Mouse (Mus musculus) intestine, embryonic 16.5 days (tissue): ENCODE measurements around the gene Pcbp3. TPM values are rescaled to one million over a fixed set of nuclear protein-coding genes. Genes with fewer than 3 reads are reported as not detected.
A peak's percentile ranks its signal among the peaks of the same experiment; 100 is the strongest.
"Not testable (repeated sequence)": the region's sequence is repeated elsewhere in the genome, so short reads cannot be mapped to it uniquely, and the experiment has no call there.

ENCODE experiments used
- ATAC-seq: fragments of 200-750 bp; cut with Nextera tagmentation; 2 replicates; pipeline ENCODE4 v1.8.0; 2017; ENCODE audit warnings: moderate TSS enrichment, moderate library complexity
- H3K27ac ChIP-seq: fragments of 300-500 bp; sonication (generic); 2 replicates; pipeline ENCODE4 v1.5.1; 2014; ENCODE audit warnings: mild to moderate bottlenecking, low read length
- H3K27me3 ChIP-seq: fragments of 300-500 bp; sonication (generic); replicated peaks from 2 replicates; pipeline ENCODE4 v1.6.1; 2014; ENCODE audit warnings: low read length, control low read depth, mixed read lengths; ENCODE audit not compliant: control insufficient read depth, insufficient read depth
- H3K36me3 ChIP-seq: fragments of 300-500 bp; sonication (generic); 2 replicates; pipeline ENCODE4 v1.6.1; 2014; ENCODE audit warnings: low read length, control low read depth; ENCODE audit not compliant: control insufficient read depth, insufficient read depth
- H3K4me1 ChIP-seq: fragments of 300-500 bp; sonication (generic); 2 replicates; pipeline ENCODE4 v1.6.1; 2014; ENCODE audit warnings: low read length, control low read depth, mixed read lengths; ENCODE audit not compliant: control insufficient read depth, insufficient read depth
- H3K4me2 ChIP-seq: fragments of 300-500 bp; sonication (generic); 2 replicates; pipeline ENCODE4 v1.6.1; 2014; ENCODE audit warnings: low read depth, low read length, control low read depth
- H3K4me3 ChIP-seq: fragments of 300-500 bp; sonication (generic); 2 replicates; pipeline ENCODE4 v1.5.1; 2014; ENCODE audit warnings: mild to moderate bottlenecking, low read length
- H3K9ac ChIP-seq: fragments of 300-500 bp; sonication (generic); 2 replicates; pipeline ENCODE4 v1.6.1; 2014; ENCODE audit warnings: low read depth, low read length
- H3K9me3 ChIP-seq: fragments of 300-500 bp; sonication (generic); 2 replicates; pipeline ENCODE4 v1.6.1; 2016; ENCODE audit warnings: low read length, control low read depth; ENCODE audit not compliant: control insufficient read depth
- WGBS: fragments of 180-500 bp; shearing (Covaris S2); extraction: QIAGEN DNeasy Blood & Tissue Kit; methylation state at CpG from one replicate; pipeline ENCODE4 v1.1.7; 2014; 5-methylcytosine and 5-hydroxymethylcytosine counted together
- polyA plus RNA-seq: library from polyadenylated mRNA; unstranded; fragments of >200 nt; fragmentation: Nextera tagmentation; extraction: Ambion mirVana; gene quantifications from 2 replicates; pipeline ENCODE4 v1.2.1, GENCODE M21; 2015

Pcbp3 gene
- polyA plus RNA-seq, 1 experiment from 2014 or later = 44.1 TPM

GRCm38 (mm10) chr10:76766196-76766595 is 195.5 kb downstream of the Pcbp3 start:
- H3K36me3 ChIP-seq = no peaks in the 10 kb centered on the region
- 77% methylated on average over 1 of the region's 1 CpGs for WGBS
- H3K9ac ChIP-seq = no peak overlapping the region
- no peak overlapping the region for H3K27ac ChIP-seq
- ATAC-seq = no peak
- H3K4me2 ChIP-seq = no peak overlapping the region
- H3K27me3 ChIP-seq = no peaks in the 10 kb centered on the region
- no peaks in the 10 kb centered on the region for H3K4me1 ChIP-seq
- H3K4me3 ChIP-seq = no peak overlapping the region
- H3K9me3 ChIP-seq = no peaks in the 10 kb centered on the region

GRCm38 (mm10) chr10:76764927-76765326 is 196.8 kb downstream of the Pcbp3 start:
- Histone ChIP-seq H3K4me3 (no peak overlapping the region), H3K9me3 (no peaks in the 10 kb centered on the region), H3K27ac (no peak overlapping the region), H3K36me3 (no peaks in the 10 kb centered on the region), H3K4me1 (no peaks in the 10 kb centered on the region), H3K27me3 (no peaks in the 10 kb centered on the region), H3K4me2 (no peak overlapping the region), H3K9ac (no peak overlapping the region)
- WGBS = 93% methylated on average over 4 of the region's 4 CpGs
- ATAC-seq = no peak

GRCm38 (mm10) chr10:76763016-76763415 is 198.7 kb downstream of the Pcbp3 start:
- Histone ChIP-seq H3K36me3 (no peaks in the 10 kb centered on the region), H3K4me2 (no peak overlapping the region), H3K9ac (no peak overlapping the region), H3K27ac (no peak overlapping the region), H3K4me1 (no peaks in the 10 kb centered on the region), H3K9me3 (no peaks in the 10 kb centered on the region), H3K4me3 (no peak overlapping the region), H3K27me3 (no peaks in the 10 kb centered on the region)
- WGBS = 93% methylated on average over 12 of the region's 12 CpGs
- ATAC-seq = no peak

- H3K4me3 ChIP-seq = no peak overlapping the region
- no peaks in the 10 kb centered on the region for H3K4me1 ChIP-seq
- no peaks in the 10 kb centered on the region for H3K27me3 ChIP-seq
- no peak for ATAC-seq
- WGBS = 78% methylated on average over 7 of the region's 7 CpGs
- H3K9me3 ChIP-seq = no peaks in the 10 kb centered on the region
- H3K27ac ChIP-seq = no peak overlapping the region
- no peaks in the 10 kb centered on the region for H3K36me3 ChIP-seq
- H3K9ac ChIP-seq = no peak overlapping the region
- no peak overlapping the region for H3K4me2 ChIP-seq
These were observed 199.3 kb downstream of the Pcbp3 start for GRCm38 (mm10) chr10:76762411-76762810.

GRCm38 (mm10) chr10:76759878-76760277 is 201.8 kb downstream of the Pcbp3 start:
- Histone ChIP-seq H3K27me3 (no peaks in the 10 kb centered on the region), H3K9me3 (no peaks in the 10 kb centered on the region), H3K9ac (no peak overlapping the region), H3K4me2 (no peak overlapping the region), H3K27ac (no peak overlapping the region), H3K36me3 (no peaks in the 10 kb centered on the region), H3K4me3 (no peak overlapping the region), H3K4me1 (no peaks in the 10 kb centered on the region)
- ATAC-seq = no peak
- WGBS = 87% methylated on average over 5 of the region's 5 CpGs

DNA sequence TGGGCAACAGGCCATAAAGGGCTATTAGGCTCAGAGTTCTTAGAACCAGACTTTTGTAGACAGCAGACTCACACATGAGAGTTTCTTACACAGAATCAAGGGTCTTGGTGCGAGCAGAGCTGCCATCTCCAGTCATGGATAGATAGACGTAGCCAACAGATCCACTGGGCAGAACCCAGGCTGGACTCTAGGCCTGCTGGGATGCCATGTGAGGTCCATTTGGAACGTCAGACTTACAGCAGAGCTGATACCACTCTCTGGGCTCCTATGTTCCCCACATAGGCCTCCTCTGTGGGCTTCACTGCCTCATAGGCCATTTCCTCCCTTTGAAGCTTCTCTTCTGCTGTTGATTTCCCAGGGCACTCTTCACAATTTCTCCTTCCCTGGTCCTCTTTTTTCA is 208.0 kb downstream of the Pcbp3 start:
- WGBS = 91% methylated on average over 3 of the region's 3 CpGs
- no peak for ATAC-seq
- no peaks in the 10 kb centered on the region for H3K36me3 ChIP-seq

GRCm38 (mm10) chr10:76744267-76744666 is 217.4 kb downstream of the Pcbp3 start:
- not testable (repeated sequence) for H3K27ac ChIP-seq, H3K4me2 ChIP-seq, H3K27me3 ChIP-seq, H3K36me3 ChIP-seq, H3K9ac ChIP-seq, ATAC-seq, H3K4me1 ChIP-seq, H3K4me3 ChIP-seq, H3K9me3 ChIP-seq
- 44% methylated on average over 11 of the region's 11 CpGs for WGBS

More for the DNA sequence above, 208.0 kb downstream of the Pcbp3 start:
- Histone ChIP-seq H3K4me1 (no peaks in the 10 kb centered on the region), H3K27me3 (no peaks in the 10 kb centered on the region), H3K4me2 (no peak overlapping the region), H3K9ac (no peak overlapping the region), H3K4me3 (no peak overlapping the region), H3K27ac (no peak overlapping the region), H3K9me3 (no peaks in the 10 kb centered on the region)

DNA sequence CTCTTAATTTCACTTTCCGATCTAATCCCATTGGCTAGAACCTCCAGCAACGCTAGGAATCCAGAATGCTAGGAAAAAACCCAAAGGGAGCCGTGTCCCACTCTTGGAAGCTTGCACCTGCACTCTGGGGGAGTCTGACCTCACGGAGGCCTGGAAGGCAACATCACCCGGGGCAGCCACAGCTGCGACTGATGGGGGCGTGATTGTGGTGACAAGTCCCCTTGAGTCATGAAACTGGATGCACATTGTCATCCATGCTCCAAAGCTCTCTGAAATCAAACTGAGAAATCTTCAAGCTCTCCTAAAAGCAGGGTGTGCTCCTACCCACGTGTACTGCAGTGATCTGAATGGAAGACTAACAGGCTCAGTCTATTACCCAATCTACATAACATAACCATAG is 224.9 kb downstream of the Pcbp3 start:
- 68% methylated on average over 8 of the region's 8 CpGs for WGBS
- no peak overlapping the region for H3K9ac ChIP-seq
- H3K4me3 ChIP-seq = no peak overlapping the region
- H3K36me3 ChIP-seq = no peaks in the 10 kb centered on the region
- H3K9me3 ChIP-seq = no peaks in the 10 kb centered on the region
- no peak overlapping the region for H3K27ac ChIP-seq
- peaks cover 19% of the 10 kb centered on the region for H3K4me1 ChIP-seq
- ATAC-seq = no peak
- H3K27me3 ChIP-seq = no peaks in the 10 kb centered on the region
- no peak overlapping the region for H3K4me2 ChIP-seq

DNA sequence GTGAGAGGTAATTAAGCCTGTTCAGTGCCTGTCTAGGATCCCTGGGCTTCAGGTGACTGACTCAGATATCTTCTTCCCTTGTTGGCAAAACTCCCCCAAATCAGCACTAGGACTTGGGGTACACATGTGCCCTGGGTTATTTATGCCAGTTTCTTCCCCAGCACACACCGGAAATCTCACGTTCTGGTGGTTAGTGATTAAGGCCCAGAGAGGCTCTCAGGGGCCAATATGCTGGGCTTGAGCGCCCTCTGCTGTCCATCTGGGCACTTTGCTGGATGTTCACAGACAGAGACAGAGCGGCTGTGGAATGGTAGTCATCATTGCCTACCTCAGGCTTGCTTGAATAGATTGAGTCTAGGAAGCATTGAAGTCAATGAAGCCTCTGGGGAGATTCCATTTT is 226.7 kb downstream of the Pcbp3 start:
- Histone ChIP-seq H3K4me3 (no peak overlapping the region), H3K27me3 (no peaks in the 10 kb centered on the region), H3K9ac (no peak overlapping the region), H3K36me3 (no peaks in the 10 kb centered on the region), H3K4me1 (peaks cover 22% of the 10 kb centered on the region), H3K9me3 (no peaks in the 10 kb centered on the region), H3K27ac (no peak overlapping the region), H3K4me2 (no peak overlapping the region)
- ATAC-seq = peak; percentile 34; the same call in 1 of the 2 replicates
- WGBS = 2% methylated on average over 4 of the region's 4 CpGs

DNA sequence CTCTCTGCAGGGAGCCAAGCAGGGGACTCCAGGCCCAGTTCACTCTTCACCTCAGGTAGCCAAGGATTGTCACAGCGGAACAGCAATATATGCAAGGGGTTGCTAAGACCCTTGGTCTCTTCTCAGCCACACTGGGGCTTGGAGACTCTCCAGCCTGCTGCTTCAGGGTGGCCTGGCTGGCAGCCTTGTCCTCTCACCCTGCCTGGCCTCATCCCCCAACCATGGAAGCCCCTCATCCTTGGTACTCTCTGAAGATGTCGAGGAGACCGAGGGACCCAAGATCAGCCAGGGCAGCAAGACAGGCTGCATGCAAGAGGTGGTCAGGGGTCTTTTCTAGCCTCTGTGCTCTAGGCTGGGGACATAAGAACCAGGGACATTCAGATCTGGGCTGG is 228.0 kb downstream of the Pcbp3 start:
- Histone ChIP-seq H3K9me3 (no peaks in the 10 kb centered on the region), H3K4me2 (peak overlapping the region; percentile 43), H3K4me1 (peaks cover 22% of the 10 kb centered on the region), H3K4me3 (peak overlapping the region; percentile 17), H3K27me3 (no peaks in the 10 kb centered on the region), H3K9ac (peak overlapping the region; percentile 58), H3K27ac (peak overlapping the region; percentile 94), H3K36me3 (no peaks in the 10 kb centered on the region)
- WGBS = 37% methylated on average over 3 of the region's 3 CpGs
- no peak for ATAC-seq
